Mouse (Mus musculus) embryo, embryonic 10.5 days (tissue): ENCODE measurements at regions not wholly inside any gene's neighbourhood (a gene's known extent, or its start where the extent isn't known, plus 50 kb on each side); places are given as distances from the start of the nearest gene placed in this dataset.
A peak's percentile ranks its signal among the peaks of the same experiment; 100 is the strongest.
"Not testable (repeated sequence)": the region's sequence is repeated elsewhere in the genome, so short reads cannot be mapped to it uniquely, and the experiment has no call there.

Experiments used
- DNase-seq: peaks from one replicate; pipeline ENCODE4 v3.0.0-alpha.2; 2015; ENCODE audit warnings: low spot score

GRCm38 (mm10) chr1:177501288-177501687 lies 59.1 kb downstream of the Zbtb18 start:
- DNase-seq, result no peak

- DNase-seq, result no peak
These were observed 61.8 kb downstream of the Zbtb18 start for GRCm38 (mm10) chr1:177503946-177504345.

DNA sequence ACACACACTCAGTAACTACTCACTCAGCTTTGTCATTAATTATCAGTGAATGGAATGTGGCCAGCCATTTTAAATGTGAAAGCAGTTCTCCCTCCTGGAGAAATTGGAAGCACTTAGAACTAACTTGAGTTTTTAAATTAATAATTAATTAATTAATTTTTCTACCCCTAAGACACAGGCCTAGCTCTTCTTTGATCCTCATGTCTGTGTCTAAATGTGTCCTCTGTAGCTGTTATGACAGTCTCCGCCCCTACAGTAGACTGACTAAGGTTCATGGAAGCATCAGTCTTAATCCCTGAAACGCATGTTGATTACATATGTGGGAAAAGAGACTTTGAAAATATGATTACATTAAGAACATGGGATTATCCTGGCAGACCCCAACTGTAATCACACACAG lies 62.6 kb downstream of the Zbtb18 start:
- no peak for DNase-seq

DNA sequence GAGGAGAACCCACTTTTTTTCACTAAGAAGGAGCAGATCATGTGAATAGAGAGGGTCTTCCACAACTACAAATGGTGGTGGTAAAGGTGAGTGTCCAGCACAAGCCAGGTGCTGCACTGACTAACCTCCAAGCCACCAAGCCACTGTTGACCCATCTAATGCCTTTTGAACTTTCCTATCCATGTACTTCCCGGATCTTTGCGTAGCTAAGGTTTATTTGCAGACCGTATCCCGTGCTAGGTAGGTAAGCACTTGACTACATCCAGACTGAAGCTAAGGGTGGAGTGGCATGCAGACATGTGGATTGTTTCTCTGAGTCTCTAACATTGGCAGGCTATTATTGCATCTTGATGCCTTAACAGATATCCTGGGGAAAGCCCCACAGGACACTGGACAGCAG lies 65.2 kb downstream of the Zbtb18 start:
- not testable (repeated sequence) for DNase-seq

DNA sequence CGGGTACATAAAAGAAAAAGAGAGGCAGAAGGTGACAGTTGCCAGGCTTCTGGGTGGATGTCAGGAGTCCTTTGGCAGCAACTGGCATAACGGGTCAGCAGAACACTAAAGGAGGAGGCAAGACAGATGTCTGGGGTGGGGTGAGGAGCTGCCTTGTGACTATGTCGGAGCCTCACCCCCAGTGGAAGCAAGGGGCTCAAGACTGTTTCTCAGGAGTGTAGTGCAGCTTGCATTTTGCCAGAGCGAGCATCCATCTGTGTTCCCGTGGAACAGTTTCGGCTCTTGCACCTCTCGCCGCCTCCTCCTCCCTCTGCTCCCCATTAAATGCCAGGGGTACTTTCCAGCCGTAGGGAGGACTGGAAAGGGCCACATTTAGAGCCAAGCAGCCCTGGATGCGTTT lies 67.6 kb downstream of the Zbtb18 start:
- DNase-seq, result no peak

DNA sequence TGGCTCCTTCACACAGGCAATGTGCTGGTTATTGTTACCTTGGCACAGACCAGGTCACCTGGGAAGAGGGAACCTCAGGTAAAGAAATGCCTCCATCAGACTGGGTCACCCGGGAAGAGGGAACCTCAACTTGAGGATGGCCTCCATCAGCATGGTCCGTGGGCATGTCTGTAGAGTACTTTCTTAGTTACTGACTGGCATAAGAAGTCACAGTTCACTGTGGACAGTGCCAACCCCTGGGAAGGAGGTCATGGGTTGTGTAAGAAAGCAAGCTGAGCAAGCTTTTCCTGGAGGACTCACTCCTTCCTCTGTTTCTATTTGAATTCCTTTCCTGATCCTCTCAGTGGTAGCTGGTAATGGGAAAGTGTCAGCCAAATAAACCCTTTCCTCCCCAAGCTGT lies 70.0 kb downstream of the Zbtb18 start:
- no peak for DNase-seq

DNA sequence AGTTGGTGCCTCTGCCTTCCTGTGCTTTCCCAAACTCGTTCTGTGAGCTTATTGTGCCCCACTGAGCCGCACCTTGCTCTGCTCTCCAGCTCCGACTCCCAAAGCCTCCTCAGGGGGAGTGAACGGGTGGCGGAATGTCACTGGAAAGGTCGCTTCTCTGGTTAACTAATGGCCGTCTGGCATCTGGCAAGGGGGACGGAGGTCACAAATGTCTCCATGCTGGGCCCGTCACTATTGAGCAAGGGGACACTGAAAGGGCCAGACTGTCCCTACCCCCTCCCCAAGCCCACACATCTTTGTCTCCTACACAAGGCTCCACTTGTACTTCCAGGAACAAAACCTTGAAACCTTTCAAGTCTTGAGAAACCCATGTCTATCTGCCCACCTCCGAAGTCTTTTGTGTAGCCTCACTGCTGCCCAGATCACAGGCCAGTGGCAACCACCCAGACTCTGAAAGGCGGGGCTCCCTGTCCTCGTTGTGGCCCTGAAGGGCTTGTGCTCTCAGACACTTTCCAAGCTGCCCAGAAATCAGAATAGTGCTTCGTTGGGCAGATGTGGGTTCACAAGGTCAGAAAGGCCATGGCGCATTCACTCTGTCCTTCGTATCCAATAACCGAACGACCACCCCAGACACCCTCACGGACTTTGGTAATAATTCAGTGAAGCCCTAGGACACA lies 75.9 kb downstream of the Zbtb18 start:
- DNase-seq, result peak; percentile 83

DNA sequence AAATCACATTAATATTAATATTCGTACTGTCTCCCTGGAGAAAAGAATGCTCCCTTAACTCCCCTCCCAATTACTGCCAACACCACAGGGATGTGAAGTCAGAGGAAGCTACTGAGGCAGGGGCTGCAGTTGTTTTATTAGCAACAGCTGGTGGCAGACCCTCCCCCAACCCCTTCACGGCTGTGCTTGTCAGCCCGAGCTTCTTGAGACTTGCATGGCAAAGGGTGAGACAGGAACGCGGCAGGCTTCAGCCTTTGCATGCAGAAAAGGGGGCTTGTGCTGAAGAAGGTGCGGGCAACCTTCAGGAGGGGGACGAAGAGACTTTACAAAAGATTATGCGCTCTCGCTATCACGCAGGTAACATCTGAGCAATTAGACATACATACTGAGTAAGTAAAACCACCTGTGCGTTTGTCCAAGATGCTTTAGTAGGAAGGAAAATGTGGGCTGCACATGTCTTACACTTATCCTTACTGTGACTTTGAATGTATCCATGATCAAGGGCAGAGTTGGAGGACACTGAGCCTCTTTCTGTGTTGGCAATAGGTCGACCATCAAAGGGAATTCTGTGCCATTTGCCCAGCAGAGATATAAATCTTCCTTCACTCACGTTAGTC lies 76.9 kb downstream of the Zbtb18 start:
- DNase-seq, result peak; percentile 79

DNA sequence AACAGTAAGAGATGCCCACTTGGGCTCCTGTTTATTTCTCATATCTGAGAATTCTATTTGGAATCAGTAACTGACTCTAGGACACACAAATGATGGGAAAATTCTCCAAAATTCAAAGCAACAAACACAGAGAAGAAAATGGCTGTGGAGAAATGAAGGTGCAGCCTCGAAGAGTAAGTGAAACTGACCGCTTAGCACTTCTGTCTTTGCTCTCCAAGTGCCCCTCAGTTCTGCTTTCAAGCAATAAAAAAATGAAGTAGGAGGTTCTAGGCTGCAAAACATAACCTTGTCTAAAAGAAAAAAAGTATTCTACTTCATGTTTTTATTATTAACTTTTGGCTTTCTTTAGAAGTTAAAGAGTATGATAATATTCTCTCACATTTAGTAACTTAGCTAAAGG lies 79.0 kb downstream of the Zbtb18 start:
- no peak for DNase-seq

DNA sequence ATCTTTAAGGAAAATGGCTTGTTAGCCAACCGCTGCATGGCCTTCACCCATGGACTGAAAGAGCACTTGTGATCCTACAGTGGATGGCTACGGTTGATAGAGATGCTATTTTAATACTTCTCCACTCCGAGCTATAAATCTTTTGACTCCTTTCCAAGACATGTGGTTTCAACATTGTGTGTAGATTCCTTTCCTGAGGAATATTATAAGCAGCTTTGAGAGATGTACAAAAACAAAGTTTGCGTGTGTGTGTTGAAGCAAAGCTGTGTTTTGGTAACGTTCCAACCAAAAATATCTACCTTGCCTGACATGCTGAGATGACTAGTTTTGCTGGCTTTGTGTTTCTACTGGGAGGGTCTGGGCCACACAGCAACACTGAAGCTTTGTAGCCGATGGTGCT lies 83.0 kb downstream of the Zbtb18 start:
- DNase-seq, result no peak

DNA sequence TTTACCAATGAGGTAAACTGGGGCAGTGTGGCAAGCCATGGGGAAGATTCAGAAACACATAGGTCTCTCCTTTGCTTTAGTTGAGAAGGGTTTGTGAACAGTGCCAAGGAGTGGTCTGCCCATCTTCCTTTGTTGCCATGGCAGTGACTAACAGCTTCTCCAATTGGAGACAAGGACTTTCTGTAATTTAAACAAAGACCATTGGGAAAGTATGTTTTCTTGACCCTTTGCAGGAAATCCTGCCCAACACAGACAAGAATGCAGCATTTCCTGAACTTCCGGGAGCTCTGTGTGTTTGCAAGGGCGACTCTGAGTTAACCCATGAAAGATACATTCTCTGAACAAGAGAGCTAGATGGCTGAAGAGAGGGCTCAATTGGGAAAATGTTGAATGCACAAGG lies 89.6 kb downstream of the Zbtb18 start:
- DNase-seq, result peak; percentile 31

- DNase-seq, result no peak
These were observed 90.5 kb downstream of the Zbtb18 start for GRCm38 (mm10) chr1:177532656-177533055.

DNA sequence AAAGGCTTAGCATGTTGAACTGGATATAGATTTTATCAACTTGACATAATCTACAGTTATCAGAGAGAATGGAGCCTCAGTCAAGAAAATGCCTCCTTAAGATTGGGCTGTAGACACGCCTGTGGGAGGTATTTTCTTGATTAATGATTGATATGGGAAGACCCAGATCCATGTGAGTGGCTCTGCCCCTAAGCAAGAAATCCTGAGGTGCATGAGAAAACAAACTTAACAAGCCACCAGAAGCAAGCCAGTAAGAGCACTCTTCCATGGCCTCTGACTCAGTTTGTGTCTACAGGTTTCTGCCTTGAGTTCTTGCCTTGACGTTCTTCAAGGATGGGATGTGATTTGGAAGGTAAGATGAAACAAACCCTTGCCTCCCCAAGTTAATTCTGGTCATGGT lies 91.2 kb downstream of the Zbtb18 start:
- no peak for DNase-seq

- DNase-seq, result peak; percentile 60
These were observed 103.0 kb downstream of the Zbtb18 start for GRCm38 (mm10) chr1:177545031-177545735.

GRCm38 (mm10) chr1:177547716-177548115 lies 105.6 kb downstream of the Zbtb18 start:
- no peak for DNase-seq

DNA sequence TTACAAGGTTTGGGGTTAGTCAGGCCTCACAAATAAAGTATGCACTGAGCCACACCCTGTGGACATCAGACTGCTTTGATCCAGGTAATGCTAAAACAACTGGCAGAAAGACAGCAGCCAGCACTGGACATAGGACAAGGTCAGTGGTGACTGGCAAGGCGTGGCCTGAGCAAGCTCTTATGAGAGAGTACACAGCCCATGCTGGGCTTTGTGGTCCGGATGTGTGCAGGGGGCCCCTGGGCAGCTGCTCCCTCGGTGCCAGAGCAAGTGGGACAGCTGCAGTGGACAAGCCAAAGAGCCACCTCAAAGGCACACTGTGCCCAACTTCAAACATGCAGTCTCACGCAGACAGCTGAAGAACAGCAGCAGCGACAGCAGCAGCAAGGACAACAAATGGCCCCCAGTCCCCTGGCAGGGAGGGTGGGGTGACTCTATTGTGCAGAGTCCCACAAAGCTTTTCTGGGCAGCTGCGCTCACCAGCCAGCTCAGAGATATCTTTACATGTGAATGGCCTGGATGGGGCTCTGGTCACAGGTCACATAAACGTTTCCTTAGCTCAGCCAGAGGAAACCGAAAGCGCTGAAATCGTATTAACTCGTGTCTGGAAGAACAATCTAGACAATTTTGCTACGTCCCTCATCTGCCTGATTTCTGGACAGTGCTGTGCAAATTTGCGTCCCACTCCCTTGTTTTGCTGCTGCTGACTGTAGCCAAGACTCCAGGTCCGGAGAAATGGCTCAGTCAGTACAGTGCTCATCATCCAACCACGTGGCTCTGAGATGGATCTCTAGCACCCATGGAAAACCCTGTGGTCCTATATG lies 113.5 kb downstream of the Zbtb18 start:
- peak; percentile 77 for DNase-seq

DNA sequence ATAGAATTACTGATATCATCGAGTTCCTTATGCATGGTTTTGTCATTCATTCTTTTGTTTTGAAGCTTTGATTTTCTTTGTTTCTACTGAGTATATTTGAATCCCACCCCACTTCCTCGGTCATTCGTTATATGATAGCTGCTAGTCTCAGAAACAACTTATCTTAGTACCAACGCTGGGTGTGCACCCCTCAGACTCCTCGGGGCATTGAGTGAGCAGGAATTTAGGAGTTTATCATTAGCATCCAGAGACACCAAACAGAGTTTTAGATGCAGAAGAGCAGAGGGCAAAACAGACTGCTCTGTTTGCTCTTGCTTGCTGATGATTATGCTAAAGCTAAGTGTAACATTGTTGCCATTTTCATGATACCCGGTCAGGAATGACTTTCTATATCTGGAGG lies 115.3 kb downstream of the Zbtb18 start:
- DNase-seq, result no peak

GRCm38 (mm10) chr1:177557856-177558255 lies 115.7 kb downstream of the Zbtb18 start:
- DNase-seq, result no peak

DNA sequence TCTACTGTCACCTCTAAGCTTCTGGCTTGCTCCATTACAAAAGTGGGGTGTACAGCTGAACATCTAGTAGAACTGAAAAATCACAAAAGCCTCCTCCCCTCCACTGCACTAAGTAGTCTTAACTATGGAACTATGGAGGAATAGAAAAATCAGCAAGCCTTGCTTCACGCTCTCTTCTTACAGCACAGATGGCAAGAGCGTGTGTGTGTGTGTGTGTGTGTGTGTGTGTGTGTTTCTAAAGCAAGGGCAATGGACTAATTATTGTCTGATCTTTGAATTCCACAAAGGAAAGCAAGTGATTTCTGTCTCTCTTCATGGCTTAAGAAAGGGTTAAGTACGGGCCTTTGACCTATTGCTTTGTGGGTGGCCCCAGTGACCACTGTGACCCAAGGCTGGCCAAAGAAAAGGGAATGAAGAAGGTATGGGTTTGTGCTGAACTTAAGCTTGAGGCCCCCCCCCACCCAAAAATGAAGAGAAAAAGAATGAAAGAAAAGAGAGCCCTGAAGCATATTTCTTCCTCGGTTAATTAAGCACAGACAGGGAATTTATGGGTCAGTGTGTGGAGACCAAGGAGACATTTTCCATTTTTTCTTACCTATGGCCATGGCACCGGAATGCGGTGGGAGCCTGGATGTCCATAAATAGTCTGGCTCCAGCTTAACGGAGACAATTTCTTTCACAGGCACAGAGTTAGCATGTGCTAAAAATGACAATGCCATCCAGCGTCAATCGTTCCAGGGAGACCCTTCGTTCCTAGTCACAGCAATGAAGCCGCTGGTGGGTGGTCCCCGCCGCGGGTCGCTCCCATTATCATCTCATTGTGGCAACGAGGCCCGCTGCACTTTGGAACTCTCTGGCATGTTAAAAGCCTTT lies 119.8 kb downstream of the Zbtb18 start:
- peak; percentile 77 for DNase-seq

DNA sequence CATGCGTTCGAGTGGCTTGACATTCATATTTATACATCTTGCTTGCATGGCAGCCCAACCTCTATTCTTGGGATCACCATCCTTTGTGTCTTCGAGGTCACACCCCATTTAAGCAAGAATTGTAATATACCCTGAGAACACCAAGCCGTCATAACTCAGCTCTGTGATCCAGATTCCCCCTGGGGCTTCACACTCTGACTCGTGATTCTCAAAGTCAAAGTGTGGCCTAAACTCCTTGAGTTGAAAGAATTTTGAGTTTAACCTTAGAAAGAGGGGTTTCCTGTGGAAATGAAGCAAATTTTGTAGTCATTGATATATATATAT lies 120.4 kb downstream of the Zbtb18 start:
- peak; percentile 77 for DNase-seq

GRCm38 (mm10) chr1:177565678-177566077 lies 123.5 kb downstream of the Zbtb18 start:
- no peak for DNase-seq
